Mouse (Mus musculus) hindbrain, embryonic 13.5 days (tissue): Measurements from ENCODE around the gene St7l. TPM values are rescaled to one million over a fixed set of nuclear protein-coding genes. Genes with fewer than 3 reads are reported as not detected.

ENCODE experiments used
- ATAC-seq: fragments of 200-750 bp; cut with Nextera tagmentation; 2 replicates; pipeline ENCODE4 v1.8.0; 2017; ENCODE audit warnings: moderate TSS enrichment; ENCODE audit not compliant: low FRiP score
- H3K27ac ChIP-seq: fragments of 300-500 bp; sonication (generic); 2 replicates; pipeline ENCODE4 v1.5.1; 2015; ENCODE audit warnings: inconsistent platforms, mild to moderate bottlenecking, moderate library complexity
- H3K27me3 ChIP-seq: fragments of 300-500 bp; sonication (generic); 2 replicates; pipeline ENCODE4 v1.6.1; 2015; ENCODE audit warnings: mild to moderate bottlenecking, inconsistent platforms
- H3K36me3 ChIP-seq: fragments of 300-500 bp; sonication (generic); 2 replicates; pipeline ENCODE4 v1.6.1; 2015; ENCODE audit warnings: mild to moderate bottlenecking, inconsistent platforms
- H3K4me1 ChIP-seq: fragments of 300-500 bp; sonication (generic); replicated peaks from 2 replicates; pipeline ENCODE4 v1.6.1; 2015; ENCODE audit warnings: inconsistent platforms
- H3K4me2 ChIP-seq: fragments of 300-500 bp; sonication (generic); 2 replicates; pipeline ENCODE4 v1.6.1; 2015; ENCODE audit warnings: inconsistent platforms, mild to moderate bottlenecking, moderate library complexity
- H3K4me3 ChIP-seq: fragments of 300-500 bp; sonication (generic); 2 replicates; pipeline ENCODE4 v1.5.1; 2015; ENCODE audit warnings: mild to moderate bottlenecking, inconsistent platforms
- H3K9ac ChIP-seq: fragments of 300-500 bp; sonication (generic); 2 replicates; pipeline ENCODE4 v1.6.1; 2015; ENCODE audit warnings: mild to moderate bottlenecking, inconsistent platforms
- H3K9me3 ChIP-seq: fragments of 300-500 bp; sonication (generic); 2 replicates; pipeline ENCODE4 v1.6.1; 2016; ENCODE audit warnings: inconsistent platforms
- WGBS: fragments of 180-500 bp; shearing (Covaris S2); methylation state at CpG from one replicate; pipeline ENCODE4 v1.1.7; 2015; 5-methylcytosine and 5-hydroxymethylcytosine counted together
- polyA plus RNA-seq: library from polyadenylated mRNA; unstranded; fragments of >200 nt; fragmentation: Nextera tagmentation; extraction: Ambion mirVana; gene quantifications from 2 replicates; pipeline ENCODE4 v1.2.1, GENCODE M21; 2015

The St7l gene
- polyA plus RNA-seq, 1 experiment from 2014 or later, result 41.9 TPM

DNA sequence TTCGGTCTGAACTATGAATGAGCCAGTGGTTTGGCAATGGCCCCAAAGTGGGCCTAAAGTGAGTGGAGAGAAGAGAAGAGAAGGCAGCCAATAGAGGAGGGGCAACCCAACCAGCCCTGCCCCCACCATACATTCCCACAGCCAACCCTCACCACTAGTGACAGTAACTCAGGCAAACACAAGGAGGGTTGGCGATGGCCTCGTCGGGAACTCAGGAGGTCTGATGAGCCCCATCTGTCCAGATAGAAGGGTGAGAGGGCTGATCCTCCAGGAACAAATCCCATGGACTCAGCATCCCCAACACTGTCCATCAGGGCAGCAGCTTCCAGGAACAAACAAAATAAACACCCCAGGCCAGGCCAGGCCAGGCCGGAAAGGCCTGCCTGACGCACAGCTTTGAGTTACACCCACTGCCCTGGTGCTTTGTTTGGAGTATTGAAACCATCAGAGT is 92.4 kb downstream of the St7l start:
- peaks cover 35% of the 10 kb centered on the region for H3K27me3 ChIP-seq

GRCm38 (mm10) chr3:104960026-104961000 is 96.5 kb downstream of the St7l start:
- Histone ChIP-seq H3K4me3 (peak overlapping the region; percentile 58; the same call in 1 of the 2 replicates), H3K27me3 (peaks cover 77% of the 10 kb centered on the region), H3K4me1 (peaks cover 35% of the 10 kb centered on the region), H3K36me3 (peaks cover under 1% of the 10 kb centered on the region; the same call in 1 of the 2 replicates), H3K4me2 (peak overlapping the region; percentile 70; the same call in 1 of the 2 replicates), H3K9me3 (no peaks in the 10 kb centered on the region), H3K27ac (no peak overlapping the region), H3K9ac (0 out of 2 replicates have a peak overlapping the region, but pooled peaks have one; percentile 24)
- 13% methylated on average over 19 of the region's 19 CpGs for WGBS
- ATAC-seq, result no peak

More for the DNA sequence above, 92.4 kb downstream of the St7l start:
- Histone ChIP-seq H3K4me3 (no peak overlapping the region), H3K9me3 (no peaks in the 10 kb centered on the region), H3K4me2 (no peak overlapping the region), H3K9ac (no peak overlapping the region), H3K27ac (no peak overlapping the region), H3K36me3 (peaks cover 24% of the 10 kb centered on the region), H3K4me1 (peaks cover 12% of the 10 kb centered on the region)
- ATAC-seq, result no peak
- 83% methylated on average over 6 of the region's 6 CpGs for whole genome bisulfite sequencing

DNA sequence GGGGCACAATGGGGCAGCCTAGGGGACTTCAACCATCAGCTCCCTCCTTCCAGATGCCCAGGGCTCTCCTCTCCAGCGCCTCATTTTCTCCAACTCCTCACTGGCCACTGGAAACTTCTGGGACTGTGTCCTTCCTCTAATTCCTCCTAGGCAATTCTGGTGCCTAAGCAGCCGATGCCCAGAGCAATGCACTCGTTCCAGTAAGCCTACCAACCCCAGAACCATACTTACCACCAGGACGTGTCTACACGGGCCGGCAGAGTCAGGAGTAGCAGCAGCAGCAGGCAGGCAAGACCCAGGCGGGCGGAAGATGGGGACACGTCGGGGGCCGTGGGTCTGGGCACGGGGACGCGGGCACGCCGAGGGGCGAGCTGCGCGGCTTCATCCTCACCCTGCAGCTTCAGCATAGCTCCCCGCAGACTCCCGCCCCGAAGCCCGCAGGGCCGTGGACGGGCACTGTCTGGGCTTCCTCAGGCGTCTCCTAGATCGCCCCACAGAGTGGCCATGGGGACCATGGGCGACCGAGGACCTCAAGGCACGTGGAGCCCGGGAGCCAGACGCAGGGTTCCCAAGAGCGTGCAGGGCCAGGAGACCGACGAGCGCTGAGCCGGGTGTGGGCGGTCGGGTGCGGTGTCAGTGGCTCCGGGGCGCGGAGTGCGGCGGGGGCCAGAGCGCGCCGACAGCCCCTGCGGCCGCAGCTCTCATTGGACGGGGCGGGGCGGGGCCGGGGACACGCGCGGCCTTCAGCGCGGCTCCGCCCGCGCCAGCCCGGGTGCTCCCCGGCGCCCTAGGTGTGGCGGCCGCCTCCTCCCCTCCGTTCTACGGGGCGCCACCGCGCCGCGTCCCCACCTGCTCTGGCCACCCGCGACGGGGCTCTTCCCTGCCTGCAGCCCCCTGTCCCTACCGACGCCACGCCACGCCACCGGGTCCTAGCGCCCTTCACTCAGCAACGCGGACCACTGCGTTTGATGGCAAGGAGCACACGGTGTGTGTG is 97.6 kb downstream of the St7l start, which contains the start of gene Wnt2b:
Gene Wnt2b, minus strand, starts transcription at position 856 of the 994 bp plus-strand sequence.
- Histone ChIP-seq H3K27ac (no peak within 1 kb of the TSS), H3K4me2 (peak within 1 kb of the TSS; percentile 70), H3K27me3 (peaks cover 87% of the 10 kb centered on the region), H3K9me3 (no peaks in the 10 kb centered on the region), H3K4me1 (peaks cover 35% of the 10 kb centered on the region), H3K4me3 (peak within 1 kb of the TSS; percentile 58), H3K9ac (peak within 1 kb of the TSS; percentile 70), H3K36me3 (no peaks in the 10 kb centered on the region)
- ATAC-seq, result peak; percentile 67
- 3% methylated on average over 55 of the region's 87 CpGs for WGBS

DNA sequence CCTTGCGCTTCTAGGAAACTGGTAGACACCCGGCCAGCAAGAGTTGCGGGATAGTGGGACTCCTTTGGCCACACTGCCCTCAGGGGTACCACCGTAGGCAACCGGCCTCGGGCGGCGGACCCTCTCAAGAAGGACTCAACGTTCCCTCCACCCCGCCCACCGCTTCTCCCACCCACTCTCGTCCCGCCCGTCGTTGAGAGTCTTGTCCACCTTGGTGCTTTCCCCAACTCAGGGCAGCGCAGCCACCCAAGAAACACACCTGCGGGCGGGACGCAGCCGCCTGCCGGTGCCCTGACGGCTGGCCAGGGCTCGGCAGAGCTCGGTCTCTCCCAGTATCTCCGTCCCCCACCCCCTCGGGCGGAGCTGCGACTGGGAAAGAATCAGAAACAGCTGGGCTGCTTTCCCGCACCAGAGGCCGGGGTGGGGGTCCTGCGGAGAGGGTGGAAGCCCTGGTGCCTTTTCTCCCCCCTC is 98.4 kb downstream of the St7l start:
- H3K27me3 ChIP-seq, result peaks cover 91% of the 10 kb centered on the region
- peak overlapping the region; percentile 70; the same call in 1 of the 2 replicates for H3K9ac ChIP-seq
- ATAC-seq, result peak; percentile 33

GRCm38 (mm10) chr3:104962866-104963265 is 99.1 kb downstream of the St7l start:
- no peaks in the 10 kb centered on the region for H3K9me3 ChIP-seq
- H3K4me1 ChIP-seq, result peaks cover 39% of the 10 kb centered on the region
- ATAC-seq, result no peak
- 15% methylated on average over 5 of the region's 5 CpGs for WGBS
- no peak overlapping the region for H3K9ac ChIP-seq
- H3K4me3 ChIP-seq, result peak overlapping the region; percentile 58; the same call in 1 of the 2 replicates
- H3K4me2 ChIP-seq, result no peak overlapping the region
- H3K27ac ChIP-seq, result no peak overlapping the region
- H3K27me3 ChIP-seq, result peaks cover 89% of the 10 kb centered on the region
- no peaks in the 10 kb centered on the region for H3K36me3 ChIP-seq

More for the DNA sequence above, 98.4 kb downstream of the St7l start:
- no peaks in the 10 kb centered on the region for H3K36me3 ChIP-seq
- no peaks in the 10 kb centered on the region for H3K9me3 ChIP-seq
- peaks cover 35% of the 10 kb centered on the region for H3K4me1 ChIP-seq
- peak overlapping the region; percentile 58 for H3K4me3 ChIP-seq
- H3K4me2 ChIP-seq, result peak overlapping the region; percentile 70
- H3K27ac ChIP-seq, result no peak overlapping the region
- WGBS, result under 1% methylated on average over 31 of the region's 31 CpGs

DNA sequence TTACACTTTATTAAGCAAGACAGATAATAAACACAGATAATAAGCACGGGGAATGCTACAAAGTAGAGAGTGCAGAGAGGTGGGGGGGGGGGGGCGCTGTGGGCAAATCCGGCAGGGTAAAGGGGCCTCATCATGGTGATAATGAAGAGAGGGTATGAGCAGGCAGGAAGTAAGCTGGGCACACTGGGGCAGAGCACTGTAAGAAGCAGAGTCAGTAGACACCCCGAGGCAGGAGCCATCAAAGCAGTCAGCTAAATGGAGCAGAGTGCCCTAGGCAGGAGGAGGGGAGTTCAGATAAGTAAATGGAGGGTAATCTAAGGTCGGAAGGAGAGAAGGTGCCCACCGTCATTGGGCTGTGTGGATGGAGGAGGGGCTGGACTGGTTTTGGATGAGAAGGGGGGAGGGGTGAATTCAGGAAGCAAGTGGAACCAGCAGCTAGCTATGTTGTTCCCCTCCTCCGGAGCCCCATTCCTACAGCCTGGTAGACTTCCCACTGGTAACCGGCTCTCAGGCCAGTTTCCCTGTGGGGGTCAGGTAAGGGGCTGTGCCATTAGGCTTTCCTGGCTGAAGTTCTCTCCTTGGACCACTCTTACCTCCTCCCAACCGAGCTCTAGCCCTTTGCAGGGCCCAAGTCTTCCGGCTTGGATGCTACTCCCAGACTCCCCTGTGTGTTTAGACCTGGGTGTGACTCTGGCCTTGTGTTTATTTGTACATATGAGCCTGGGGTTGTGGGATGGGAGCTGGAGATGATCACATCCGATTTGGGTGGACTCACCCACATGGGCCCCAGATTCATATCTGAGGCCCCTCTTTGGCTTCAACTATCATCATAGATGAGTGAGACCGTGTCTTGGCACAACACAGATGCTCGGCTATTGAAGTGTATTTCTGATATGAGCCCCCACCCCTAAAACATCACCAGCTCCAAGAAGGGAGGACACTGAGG is 99.8 kb downstream of the St7l start:
- H3K4me3 ChIP-seq, result no peak overlapping the region
- no peak overlapping the region for H3K4me2 ChIP-seq
- WGBS, result 34% methylated on average over 12 of the region's 13 CpGs
- no peak overlapping the region for H3K9ac ChIP-seq
- H3K36me3 ChIP-seq, result no peaks in the 10 kb centered on the region
- H3K4me1 ChIP-seq, result peaks cover 44% of the 10 kb centered on the region
- H3K27me3 ChIP-seq, result peaks cover 84% of the 10 kb centered on the region
- H3K27ac ChIP-seq, result no peak overlapping the region
- H3K9me3 ChIP-seq, result no peaks in the 10 kb centered on the region
- no peak for ATAC-seq

- Histone ChIP-seq H3K9ac (no peak overlapping the region), H3K36me3 (no peaks in the 10 kb centered on the region), H3K4me3 (no peak overlapping the region), H3K4me1 (peaks cover 41% of the 10 kb centered on the region), H3K27ac (no peak overlapping the region), H3K9me3 (no peaks in the 10 kb centered on the region), H3K27me3 (peaks cover 73% of the 10 kb centered on the region), H3K4me2 (no peak overlapping the region)
- no peak for ATAC-seq
- 76% methylated on average over 8 of the region's 8 CpGs for WGBS
Observed at GRCm38 (mm10) chr3:104965070-104965855, 101.5 kb downstream of the St7l start.

DNA sequence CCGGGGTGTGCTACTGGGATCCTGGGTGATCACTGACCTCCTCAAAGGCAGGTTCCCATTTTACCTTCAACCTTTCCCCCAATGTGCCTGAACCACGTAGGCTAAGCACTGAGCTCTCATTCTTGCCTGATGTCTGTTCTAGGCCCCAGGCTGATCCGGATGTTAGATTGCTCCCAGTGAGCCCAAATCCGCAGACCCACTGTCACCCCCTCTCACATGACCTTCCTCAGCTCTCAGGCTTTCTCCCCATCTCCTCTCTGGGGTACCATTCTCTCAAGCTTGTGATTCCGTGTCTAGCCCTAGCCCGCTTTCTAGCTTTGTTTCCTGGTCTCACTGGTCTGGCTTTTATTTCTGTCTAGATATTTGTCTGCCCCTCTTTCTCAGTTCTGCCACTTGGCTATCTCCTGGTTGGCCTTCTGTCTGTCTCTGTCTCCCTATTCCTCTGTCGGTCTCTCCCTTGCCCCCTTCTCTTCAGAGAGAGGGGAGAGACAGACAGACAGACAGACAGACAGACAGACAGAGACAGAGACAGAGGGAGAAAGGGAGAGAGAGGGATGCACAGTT is 102.3 kb downstream of the St7l start:
- H3K36me3 ChIP-seq, result no peaks in the 10 kb centered on the region
- H3K27ac ChIP-seq, result no peak overlapping the region
- H3K4me1 ChIP-seq, result peaks cover 33% of the 10 kb centered on the region
- ATAC-seq, result no peak
- H3K9ac ChIP-seq, result no peak overlapping the region
- 85% methylated on average over 7 of the region's 7 CpGs for WGBS
- H3K9me3 ChIP-seq, result no peaks in the 10 kb centered on the region
- no peak overlapping the region for H3K4me2 ChIP-seq
- H3K27me3 ChIP-seq, result peaks cover 65% of the 10 kb centered on the region
- no peak overlapping the region for H3K4me3 ChIP-seq

DNA sequence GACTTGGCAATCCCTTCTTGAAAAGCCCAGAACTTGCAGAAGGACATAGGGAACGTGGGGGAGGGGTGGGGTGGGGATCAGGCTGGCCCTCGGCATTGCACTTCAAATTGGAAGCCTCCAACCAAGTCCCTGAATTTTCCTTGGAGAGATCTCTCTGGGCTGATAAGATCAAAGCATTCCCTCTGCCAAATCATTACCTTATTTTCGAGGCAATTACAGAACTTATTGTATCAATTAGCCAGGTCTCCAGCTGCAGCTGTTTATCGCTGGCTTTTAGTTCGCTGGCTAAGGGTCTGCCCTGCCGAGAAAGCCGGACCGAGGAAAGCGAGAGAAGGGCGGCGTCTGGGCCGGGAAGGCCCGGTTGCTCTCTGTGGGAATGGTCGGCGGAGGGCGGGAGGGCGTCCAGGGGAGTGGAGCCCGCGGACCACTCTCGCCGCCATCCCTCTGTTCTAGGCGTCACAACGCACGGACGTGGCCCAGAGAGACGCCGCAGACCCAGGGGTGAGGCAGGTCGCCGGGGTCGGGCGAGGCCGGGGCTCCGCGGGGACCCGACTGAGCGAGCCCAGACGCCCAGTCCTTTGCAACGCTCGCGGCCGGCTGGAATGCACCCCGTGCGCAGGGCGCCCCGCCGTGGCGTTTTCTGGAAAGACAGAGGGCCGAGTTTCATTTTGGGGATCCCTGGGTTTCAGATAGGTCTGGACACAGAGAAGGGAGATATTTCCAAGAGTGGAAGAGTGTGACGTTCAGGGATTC is 103.9 kb downstream of the St7l start:
- H3K9me3 ChIP-seq, result no peaks in the 10 kb centered on the region
- H3K36me3 ChIP-seq, result no peaks in the 10 kb centered on the region
- H3K4me2 ChIP-seq, result peak overlapping the region; percentile 64
- peak; percentile 71 for ATAC-seq
- peaks cover 48% of the 10 kb centered on the region for H3K27me3 ChIP-seq
- H3K9ac ChIP-seq, result peak overlapping the region; percentile 74
- H3K27ac ChIP-seq, result no peak overlapping the region
- WGBS, result under 1% methylated on average over 49 of the region's 49 CpGs
- peaks cover 16% of the 10 kb centered on the region for H3K4me1 ChIP-seq
- H3K4me3 ChIP-seq, result peak overlapping the region; percentile 45
